Mouse (Mus musculus) heart, postnatal 0 days (tissue): ENCODE measurements around the gene Plcl2.

ENCODE experiments used
- CTCF ChIP-seq: IDR thresholded peaks from 2 replicates; pipeline ENCODE4 v1.5.1; 2016; ENCODE audit warnings: antibody characterized with exemption, control low read depth, low read depth
- EP300 ChIP-seq: IDR thresholded peaks from 2 replicates; pipeline ENCODE4 v1.6.1; 2016; ENCODE audit warnings: antibody characterized with exemption, low read depth

DNA sequence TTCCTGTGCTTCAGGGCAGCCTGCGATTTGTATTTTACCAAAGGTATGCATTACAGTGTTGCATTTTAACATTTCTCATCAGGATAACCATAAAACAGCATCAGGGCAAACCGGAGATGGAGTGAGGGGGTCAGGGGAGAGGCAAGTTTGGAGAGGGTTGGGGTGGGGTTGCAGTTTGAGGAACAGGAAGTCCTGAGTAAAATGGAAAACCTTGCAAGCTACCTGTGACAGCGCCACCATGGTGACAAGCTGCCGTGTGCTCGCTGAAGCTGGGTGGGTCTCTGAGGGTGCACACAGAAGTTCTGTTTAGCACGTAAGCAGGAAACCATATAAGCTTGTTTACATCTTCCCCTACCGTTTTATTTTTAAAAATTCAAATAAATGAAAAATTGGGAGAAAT is 25.5 kb upstream of the Plcl2 start:
- TF ChIP-seq EP300 (no peak), CTCF (no peak)
